Mouse (Mus musculus) left cerebral cortex, postnatal 4 days (tissue): ENCODE data around the gene Casz1. TPM values are rescaled to one million over a fixed set of nuclear protein-coding genes. Genes with fewer than 3 reads are reported as not detected.

Source experiments
- DNase-seq: peaks from one replicate; pipeline ENCODE4 v3.0.0-alpha.2; 2022
- intact Hi-C: fragments of 180-260 bp; cut with DNase I; formaldehyde crosslinking; loops from one replicate; pipeline ENCODE4 v1.15.1; 2025
- total RNA-seq, 2 experiments: library from RNA; stranded (reverse); gene quantifications; 2 replicates each; pipeline ENCODE4 v1.2.3; 2021

Casz1 gene
- total RNA-seq, 2 experiments from 2014 or later, result 1.1 to 2.4 TPM

DNA sequence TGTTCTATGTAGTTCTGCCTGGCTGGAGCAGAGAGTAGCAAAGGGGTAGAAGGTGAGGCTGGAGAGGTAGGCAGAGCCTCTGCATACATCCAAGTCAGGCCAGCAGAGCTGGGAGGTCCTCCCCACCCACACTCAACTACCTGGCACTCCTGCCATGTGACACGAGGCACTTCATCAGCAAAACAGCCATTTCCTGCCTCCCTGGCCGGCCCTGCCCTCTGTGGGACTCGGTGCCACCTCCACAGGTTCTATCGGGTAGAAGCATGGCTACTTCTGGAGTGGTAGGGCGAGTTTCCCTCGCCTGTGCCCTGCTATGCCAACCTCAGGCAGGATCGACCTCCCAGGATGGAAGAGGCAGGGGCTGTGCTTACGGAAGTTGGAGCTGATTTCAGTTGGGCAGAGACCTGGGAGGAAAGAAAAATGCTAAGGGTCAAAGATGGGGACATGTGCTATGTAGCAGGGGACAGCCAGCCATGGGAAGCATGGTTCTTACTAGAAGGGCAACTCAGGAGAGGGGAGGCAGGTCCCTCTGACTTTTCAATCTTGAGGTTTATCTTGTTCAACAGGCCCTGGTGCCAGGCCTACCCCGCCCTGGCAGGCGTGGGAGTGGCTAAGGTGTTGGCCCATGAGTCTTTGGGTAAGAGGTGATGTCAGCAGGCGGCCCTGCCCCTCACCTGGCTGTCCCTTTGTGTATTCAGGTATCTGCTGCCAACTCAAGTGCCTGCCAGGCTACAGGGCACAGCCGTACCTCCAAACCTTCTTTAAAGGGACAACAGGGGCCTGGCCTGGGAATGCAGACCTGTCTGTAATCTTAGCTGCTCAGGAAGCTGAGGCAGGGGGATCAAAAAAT is 6.5 kb upstream of the Casz1 start:
- intact Hi-C loops, result no loop called here
- no peak for DNase-seq

DNA sequence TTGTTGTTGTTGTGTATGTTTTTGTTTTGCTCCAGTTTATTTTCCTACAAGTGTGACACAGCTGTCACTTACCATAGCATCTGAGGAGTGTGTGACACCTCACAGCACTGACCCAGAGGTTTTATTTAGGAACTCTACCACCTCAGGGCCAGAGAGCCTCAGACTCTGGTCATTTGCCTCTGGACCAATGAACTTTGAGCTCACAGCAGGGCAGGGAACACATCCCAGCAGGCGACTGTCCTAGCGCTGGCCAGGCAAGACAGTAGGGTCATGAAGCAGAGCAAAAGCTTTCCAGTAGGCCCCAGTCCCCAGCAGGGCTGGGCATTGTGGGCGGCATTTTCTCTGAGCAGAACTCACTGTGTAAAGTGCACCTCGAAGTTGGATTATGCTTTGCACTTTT is 1.2 kb upstream of the Casz1 start:
- intact Hi-C loops, result loop anchor here (2.0 kb wide), 1 partner anchor 60 kb away; no protein-coding TSS in a partner anchor
- DNase-seq, result no peak

DNA sequence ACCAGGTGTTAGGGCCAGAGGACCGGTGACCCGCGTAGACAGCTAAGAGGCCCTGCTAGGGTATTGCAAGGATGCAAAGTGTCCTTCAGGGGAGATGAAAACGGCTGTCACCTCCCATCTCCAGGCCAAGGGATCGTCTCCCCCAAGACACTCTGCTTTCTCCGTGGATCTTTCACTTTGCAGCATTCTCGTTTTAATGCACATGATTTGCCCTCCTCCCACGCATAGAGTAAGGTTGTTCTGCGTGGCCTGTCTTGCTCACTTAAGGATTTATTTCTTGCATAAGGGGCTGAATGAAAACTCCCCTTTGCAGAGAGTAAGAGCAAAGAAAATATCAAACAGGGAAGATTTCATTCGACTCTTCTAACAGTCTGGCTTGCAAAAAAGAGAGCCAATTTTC is 593 bp upstream of the Casz1 start:
- no peak for DNase-seq
- intact Hi-C loops, result loop anchor here (2.0 kb wide), 1 partner anchor 61 kb away; no protein-coding TSS in a partner anchor

DNA sequence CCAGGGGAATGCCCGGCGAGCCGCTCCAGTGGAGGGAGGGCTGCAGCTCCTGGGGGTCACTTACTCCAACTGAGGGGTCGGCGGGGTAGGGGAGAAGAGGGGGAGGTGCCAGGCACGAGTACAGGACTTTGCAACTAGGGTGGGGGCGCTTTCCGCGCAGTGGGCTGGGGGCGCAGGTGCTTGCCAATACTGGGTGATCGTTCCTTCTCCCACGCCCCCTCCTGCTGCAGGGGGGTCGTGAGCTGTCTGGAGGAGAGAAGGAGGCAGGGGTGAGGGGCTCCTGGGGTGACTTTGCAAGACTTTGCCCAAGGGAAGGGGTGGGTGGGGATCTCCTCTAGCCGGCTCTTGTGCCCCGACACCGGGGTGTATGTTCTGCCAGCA is 541 bp downstream of the Casz1 start:
- no peak for DNase-seq
- intact Hi-C loops, result no loop called here

DNA sequence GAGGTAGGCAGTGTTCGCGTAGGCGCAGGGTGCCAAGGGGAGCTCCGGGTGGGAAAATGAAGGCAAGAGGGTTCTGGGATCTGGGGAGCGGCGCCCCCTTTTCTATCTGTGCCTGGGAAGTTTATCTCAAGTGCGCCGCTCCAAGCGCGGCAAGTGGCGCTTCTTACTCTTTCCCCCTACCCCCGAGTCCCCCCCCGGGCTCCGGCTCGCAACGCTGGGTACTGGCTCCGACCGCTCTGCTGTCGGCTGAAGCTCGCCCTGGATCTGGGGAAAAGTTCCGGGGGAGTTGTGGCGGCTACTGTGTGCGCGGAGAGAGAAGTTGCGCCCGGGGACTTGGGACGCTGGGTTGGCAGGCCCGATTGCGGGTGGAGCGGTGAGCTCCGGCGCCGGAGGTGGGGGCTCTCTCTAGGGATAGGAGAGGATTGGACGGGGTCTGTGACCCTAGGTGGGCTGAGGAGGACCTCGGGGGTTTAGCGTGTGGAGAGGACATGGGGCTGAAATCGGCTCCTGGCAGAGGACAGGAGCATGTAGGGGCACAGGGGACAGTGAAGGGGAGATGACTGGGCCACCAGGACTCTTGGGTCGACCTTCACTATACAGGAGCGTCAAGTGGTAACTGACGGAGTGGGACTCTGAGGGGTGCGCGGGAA is 1.1 kb downstream of the Casz1 start:
- intact Hi-C loops, result no loop called here

DNA sequence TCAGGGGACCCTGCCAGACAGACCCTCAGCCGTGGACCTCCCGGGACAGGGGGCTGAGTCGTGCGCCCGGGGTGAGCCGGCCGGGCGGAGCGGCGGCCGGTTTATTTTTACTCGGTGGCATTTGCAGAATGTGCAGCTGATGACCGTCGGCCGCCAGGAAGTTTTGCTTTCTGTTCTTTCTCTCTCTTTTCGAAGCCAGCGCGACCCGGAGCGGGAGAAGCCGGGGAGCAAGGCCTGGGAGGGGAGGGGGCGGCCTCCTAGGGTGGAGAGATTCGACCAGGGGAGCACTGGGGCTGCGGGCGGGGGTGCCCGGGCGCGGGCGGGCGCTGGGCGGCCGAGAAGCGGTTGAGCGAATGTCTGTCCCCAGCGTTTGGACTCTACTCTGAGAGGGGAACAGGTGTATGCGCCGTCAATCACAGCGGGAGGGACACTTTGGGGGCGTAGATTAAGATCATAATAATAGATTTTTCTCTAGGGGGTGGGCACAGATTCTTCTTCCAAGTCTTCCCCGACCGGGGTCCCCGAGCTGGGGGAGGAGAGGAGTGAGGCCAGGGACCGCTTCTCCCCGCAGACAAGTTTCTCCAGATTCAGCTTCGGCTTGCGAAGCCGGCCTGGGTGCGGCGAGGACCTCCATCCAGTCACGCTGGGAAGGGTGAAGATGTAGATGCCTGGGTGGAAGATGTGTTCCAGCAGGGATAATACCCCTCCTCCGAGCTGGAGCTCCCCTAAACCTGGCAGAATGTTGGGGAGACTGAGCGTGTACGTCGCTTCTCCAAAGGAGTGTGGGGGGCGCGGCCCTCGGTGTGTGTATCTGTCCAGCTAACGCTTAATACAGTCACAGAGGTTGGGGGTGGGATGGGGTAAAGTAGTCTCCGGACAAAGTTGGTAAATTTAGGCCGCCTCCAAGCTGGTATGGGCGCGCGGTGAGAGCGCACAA is 1.9 kb downstream of the Casz1 start:
- no peak for DNase-seq
- intact Hi-C loops, result no loop called here

More for the DNA sequence above, 1.1 kb downstream of the Casz1 start:
- DNase-seq, result no peak

DNA sequence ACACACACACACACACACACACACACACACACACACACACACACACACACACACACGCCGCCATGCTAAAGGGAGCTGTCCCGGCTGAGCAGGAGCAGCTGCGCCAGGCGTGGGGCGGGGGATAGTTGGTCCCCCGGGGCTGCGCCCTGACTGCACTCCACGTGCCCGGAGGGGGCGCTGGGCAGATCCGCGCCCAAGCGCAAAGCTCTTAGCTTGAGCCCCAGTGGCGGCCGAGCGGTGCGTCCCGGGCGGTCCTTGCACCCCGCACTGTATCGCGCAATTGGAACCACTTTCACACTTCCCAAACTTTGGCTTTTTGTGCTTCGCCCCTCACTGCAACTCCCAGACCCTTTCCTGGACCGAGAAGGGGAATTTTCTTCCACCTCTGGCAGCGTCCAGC is 2.6 kb downstream of the Casz1 start:
- DNase-seq, result no peak
- intact Hi-C loops, result no loop called here

DNA sequence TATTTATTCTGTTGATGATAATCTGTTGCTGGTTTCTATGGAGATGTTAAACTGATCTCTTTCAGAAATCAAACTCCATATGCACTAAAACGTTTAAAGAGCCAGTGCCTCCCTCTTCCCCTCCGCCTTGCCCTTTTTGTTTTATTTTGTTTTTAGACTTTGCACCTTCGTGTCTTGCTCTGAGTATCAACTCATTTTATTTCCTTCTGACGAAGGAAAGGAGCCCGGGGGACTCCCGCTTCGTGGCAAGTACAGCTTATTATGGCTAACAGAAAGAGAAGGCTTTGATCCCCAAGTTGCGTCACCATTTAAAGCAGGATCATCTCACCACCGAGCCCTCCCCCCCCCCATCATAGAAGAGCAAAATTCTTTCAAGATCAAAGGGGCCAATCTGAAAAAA is 3.2 kb downstream of the Casz1 start:
- no peak for DNase-seq
- intact Hi-C loops, result no loop called here

DNA sequence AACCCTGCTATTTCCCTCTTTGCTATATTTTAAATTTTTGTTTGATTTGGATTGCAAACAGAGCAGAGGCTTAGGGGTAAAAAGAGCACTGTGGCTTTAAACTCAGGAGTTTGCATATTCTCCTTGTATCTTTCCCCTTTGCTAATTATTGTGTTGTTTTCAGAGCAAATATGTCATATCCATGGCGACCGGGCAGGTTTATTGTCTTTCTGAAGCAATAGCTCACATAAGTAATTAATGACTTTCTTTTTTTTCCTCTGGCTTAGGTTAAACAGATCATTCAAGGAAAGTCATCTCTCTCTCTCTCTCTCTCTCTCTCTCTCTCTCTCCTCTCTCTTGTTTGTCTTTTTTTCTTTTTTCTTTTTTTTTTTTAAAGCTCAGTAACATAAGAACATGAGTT is 4.6 kb downstream of the Casz1 start:
- no peak for DNase-seq
- intact Hi-C loops, result no loop called here

DNA sequence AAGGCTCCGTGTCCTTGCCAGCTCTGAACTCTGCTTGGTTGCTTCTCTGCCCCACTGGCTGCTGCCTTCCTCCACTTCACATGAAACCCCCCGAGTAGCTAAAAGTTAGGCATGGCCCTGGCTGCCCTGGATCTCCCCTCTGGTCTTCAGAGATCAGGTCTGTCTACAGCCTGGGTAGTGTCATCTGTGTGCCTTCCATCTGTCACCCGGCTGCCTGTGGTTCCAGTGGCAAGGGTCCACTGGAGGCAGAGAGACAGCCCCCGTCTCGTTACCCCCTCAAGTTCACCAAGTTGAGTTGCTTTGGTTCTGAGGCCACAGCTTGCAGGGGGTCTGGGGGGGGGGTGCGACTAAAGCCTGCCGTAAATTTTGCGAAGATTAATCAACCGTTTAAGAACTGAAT is 6.5 kb downstream of the Casz1 start:
- DNase-seq, result peak; percentile 49
- intact Hi-C loops, result no loop called here

DNA sequence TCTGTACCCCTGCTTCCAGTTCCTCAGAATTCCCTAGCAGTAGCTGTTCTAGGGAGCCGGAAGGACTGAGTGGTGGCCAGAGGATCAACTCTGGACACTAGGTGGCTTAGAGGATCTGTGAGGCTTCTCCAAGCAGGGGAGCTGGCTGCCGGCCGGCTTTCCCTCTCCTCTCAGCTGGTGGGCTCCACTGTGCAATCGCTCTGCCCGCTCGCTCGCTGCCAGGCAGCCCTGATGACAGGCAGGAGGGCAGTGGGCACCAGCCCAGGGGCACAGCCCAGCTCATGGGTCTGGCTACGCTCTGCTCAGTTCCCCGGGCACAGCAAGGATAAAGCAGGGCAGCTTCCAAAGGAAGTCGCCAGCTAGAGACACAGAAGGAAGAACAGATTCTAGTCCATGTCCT is 7.7 kb downstream of the Casz1 start:
- intact Hi-C loops, result no loop called here
- DNase-seq, result peak; percentile 95

DNA sequence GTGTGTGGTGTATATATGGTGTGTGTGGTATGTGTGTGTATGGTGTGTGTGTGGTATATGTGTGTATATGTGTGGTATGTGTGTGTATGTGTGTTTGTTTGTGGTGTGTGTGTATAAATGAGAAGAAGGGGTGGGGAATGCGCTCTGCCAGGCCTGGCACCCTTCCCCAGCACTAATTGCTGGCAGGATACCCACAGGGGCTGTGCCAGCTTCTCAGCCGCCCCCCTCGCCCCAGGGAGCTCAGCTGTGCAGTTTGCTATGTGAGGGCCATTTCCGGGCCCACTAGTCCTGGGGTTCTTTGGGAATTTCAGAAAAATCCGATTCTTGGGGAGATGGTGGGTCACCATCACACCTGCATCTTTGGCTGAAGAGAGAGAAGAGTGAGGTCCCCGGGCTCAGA is 9.0 kb downstream of the Casz1 start:
- DNase-seq, result peak; percentile 77

DNA sequence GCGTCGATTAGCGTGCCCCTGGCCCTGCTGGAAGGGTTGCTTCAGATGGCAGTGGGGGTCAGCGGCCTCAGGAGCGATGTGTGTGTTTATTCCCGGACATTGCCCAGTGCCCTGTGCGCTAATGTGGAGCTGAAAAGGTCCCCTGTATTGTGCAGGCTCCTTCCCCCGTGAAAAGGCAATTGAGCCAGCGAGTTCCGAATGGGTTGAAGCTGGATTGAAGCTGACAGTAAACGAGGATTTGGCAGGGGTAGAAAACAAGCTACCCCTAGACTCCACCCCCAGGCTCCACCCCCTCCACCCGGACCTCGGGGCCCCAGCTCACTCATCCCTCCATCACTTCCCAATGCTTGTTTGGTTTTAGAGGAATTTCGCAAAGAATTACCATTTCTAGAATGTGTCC is 12.3 kb downstream of the Casz1 start:
- no peak for DNase-seq

More for the DNA sequence above, 9.0 kb downstream of the Casz1 start:
- intact Hi-C loops, result no loop called here

DNA sequence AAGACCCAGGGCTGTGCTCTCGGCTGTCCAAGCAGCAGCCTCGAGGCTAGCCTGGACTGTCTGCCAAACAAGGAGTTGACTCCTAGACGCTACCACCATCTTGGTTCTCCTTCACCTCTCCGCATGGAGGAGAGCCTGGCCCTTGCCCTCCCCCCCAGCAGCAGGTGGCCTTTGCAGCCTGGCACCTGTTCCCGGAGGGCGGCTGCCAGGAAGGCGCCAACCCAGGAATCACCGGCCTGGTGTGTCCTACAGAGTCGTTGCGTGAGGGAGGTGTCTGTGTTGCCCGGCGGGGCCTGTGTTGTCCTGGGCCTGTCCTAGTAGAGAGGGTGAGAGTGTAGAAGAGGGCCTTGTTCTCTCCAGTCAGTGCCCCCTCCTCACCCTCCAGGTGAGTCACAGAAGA is 13.9 kb downstream of the Casz1 start:
- DNase-seq, result no peak
- intact Hi-C loops, result no loop called here

More for the DNA sequence above, 12.3 kb downstream of the Casz1 start:
- intact Hi-C loops, result no loop called here

DNA sequence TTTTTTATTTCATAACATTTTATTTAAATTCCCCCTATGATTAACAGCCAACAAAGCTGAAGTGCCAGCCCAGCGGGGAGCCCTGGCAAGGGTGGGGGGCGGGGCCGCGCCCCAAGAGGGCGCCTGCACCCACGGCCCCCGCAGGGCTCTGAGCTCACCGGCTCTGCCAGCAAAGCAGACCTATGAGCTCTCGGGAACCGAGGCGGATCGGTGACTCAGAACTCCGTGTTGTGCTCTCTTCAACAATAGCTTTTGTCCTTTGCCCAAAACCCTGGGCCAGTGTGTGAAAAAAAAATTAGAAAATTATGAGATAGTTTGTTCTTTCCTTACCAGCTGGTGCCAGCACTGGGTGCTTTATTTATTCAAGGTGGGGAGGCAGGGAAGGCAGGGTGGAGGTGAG is 15.9 kb downstream of the Casz1 start:
- intact Hi-C loops, result no loop called here
- no peak for DNase-seq

DNA sequence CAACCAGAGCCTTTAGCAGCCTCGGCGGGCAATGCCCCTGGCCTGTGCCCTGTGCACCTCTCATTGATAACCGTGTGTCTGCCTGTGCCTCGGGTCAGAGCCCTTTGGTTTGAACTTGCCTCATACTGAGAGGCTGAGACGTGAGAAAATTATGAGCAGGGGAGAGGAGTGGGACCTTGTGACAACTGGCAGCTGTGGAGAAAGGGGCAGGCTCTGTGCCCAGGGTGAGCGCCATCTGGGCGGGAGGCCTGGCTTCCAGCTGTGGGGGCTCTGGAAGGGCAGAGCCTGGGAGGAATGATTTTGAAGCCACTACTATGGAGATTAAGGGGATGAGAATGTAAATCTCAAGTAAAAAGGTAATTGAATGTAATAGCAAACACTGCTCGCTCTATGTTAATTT is 19.1 kb downstream of the Casz1 start:
- no peak for DNase-seq
- intact Hi-C loops, result no loop called here

DNA sequence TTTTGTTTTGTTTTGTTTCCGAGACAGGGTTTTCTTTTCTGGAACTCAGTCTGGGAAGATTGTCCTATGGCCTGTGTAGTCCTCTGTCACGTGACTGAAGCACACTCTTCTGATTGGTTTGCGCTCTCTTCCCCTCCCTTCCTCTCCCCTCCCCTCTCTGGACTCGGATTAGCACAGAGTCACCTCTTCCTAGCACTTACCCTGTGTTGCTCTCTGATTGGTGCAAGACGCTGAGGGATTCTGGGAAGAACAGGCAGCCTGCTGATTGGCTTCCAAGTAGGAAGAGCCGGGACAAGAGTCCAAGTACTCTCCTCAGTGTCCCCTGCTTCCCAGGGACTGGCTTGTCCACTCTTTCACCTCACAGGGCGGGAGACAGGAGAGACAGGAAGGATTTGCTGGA is 26.1 kb downstream of the Casz1 start:
- intact Hi-C loops, result no loop called here
- DNase-seq, result no peak

DNA sequence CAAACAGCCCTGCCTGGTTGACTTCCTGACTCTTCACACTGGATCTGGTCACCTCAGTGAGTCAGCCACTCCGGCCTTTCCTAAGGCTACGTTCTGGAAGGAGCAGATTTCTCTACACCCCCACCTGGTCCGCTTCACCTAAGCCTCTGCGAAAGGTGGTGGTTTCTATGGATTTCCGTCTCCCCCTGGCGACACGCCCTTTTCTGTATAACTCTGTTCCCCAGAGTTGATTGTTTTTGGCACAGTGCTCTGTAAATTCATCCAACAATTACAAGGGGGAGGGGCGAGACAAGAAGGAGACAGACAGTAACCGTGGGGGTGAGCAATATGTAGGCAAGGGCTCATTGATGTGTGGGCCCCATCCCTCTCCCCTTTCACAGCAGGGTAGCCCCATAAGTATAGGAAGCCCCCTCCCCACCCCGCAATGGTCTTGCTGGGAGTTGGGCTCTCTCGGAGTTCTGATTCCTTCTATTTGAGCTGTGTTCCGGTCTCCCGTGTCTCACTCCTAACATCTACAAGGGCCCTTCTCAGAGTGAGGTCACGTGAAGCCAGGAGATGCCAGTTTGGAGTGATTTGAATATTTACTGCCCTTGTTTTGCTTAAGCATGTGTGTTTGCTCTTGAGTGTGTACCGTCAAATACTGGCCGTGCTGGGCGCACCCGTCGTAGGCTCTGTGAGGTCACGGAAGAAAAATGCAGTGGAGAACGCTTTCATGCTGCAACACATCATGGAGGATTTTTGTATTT is 29.2 kb downstream of the Casz1 start:
- DNase-seq, result no peak
- intact Hi-C loops, result no loop called here

DNA sequence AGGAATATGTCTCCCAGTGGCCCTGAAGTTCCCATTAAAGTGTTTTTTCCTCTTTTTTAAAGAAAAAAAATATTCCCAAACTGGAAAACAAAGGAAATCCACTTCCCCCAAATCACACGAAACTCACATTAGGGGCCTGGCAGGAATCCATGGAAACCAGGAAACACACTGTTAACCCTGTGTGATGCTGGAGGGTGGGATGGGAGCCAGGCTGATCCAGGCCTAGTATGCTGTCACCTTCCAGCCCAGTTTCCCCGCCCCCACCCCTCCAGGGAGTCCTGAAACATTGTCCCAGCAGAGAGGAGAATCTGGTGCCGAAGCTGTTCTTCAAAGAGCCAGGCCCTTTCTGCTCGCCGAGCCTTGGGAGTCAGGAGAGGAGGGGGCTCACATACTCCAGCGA is 32.2 kb downstream of the Casz1 start:
- no peak for DNase-seq
- intact Hi-C loops, result no loop called here

DNA sequence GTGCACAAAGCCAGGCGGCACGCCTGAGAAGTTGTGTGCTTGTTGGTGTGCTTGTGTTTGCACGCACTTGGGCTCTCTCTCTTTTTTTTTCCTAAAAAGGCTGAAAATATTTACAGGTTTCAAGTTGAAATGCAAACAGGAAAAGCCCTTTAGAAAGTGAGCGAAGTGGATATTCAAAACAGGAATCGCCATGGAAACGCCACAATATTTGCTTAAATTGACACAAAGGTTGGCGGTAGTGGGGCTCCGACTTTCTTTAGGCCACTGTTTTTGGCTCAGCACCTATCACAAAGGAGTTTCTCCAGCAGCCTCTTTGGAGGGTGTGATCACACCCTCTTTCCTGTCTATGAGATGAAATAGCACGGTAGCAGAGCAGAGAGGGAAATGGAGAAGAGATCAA is 32.8 kb downstream of the Casz1 start:
- intact Hi-C loops, result no loop called here
- no peak for DNase-seq

DNA sequence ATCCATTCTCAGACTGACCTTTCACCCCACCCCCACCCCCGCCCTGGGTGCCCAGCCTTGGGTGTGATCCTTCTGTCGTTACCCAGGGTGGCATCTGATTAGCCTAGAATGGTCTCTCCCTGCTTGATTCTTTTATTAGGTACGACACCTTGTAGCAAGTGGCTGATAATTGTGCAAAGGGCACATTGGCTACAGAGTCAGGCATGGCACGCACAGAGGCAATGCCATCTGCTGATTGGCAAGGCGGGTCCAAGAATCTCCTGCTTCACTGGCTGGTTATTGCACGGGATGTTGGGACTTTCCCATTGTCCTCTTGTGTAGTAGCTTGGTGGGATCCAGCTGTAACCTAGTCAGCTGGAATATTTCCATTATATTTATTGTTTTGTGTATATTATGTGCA is 33.4 kb downstream of the Casz1 start:
- DNase-seq, result no peak
- intact Hi-C loops, result no loop called here
